In genomic region chr12:103859584-103859983, GRCm38 (mm10) we compare ENCODE assay signal across 24 mouse cellular contexts. TPM values are rescaled to one million over a fixed set of nuclear protein-coding genes. Genes with fewer than 3 reads are reported as not detected.
"Had no signal": no experiment of that assay in that cellular context is flagged by ENCODE, and none has a peak within 500 bp of the region (broad histone marks: within the 10 kb centered on the region; RNA-seq: fewer than 3 reads in every experiment).

No protein-coding gene starts in this region.

RNA-seq across cellular contexts. Expression of gene Serpina1a, which starts 3.8 kb away (rescaled TPM):
- total RNA-seq: heart, postnatal 10 days; heart, postnatal 14 days; heart, postnatal 25 days; heart, postnatal 36 days; hematopoietic stem cell, adult 5-6 weeks; hindbrain, postnatal 0 days; layer of hippocampus, adult 18-20 months; layer of hippocampus, adult 2 months; layer of hippocampus, adult 8-10 months; layer of hippocampus, postnatal 10 days; layer of hippocampus, postnatal 14 days; layer of hippocampus, postnatal 25 days; layer of hippocampus, postnatal 36 days; left cerebral cortex, adult 18-20 months had no signal
- polyA plus RNA-seq: hindbrain, embryonic 10.5 days; hindbrain, embryonic 11.5 days; hindbrain, embryonic 12.5 days; hindbrain, embryonic 13.5 days; hindbrain, embryonic 14.5 days; hindbrain, embryonic 16.5 days; hindbrain, postnatal 0 days; inflammation-experienced regulatory T-cells, adult 6 months had no signal

RNA-seq across cellular contexts. Expression of gene Serpina1b, which starts 29.4 kb away (rescaled TPM):
- total RNA-seq: heart, postnatal 25 days; hematopoietic stem cell, adult 5-6 weeks; hindbrain, postnatal 0 days; layer of hippocampus, adult 18-20 months; layer of hippocampus, adult 2 months; layer of hippocampus, adult 8-10 months; layer of hippocampus, postnatal 10 days; layer of hippocampus, postnatal 14 days; layer of hippocampus, postnatal 25 days; layer of hippocampus, postnatal 36 days; left cerebral cortex, adult 18-20 months had no signal
- polyA plus RNA-seq: heart, embryonic 14.5 days; hindbrain, embryonic 10.5 days; hindbrain, embryonic 11.5 days; hindbrain, embryonic 12.5 days; hindbrain, embryonic 13.5 days; hindbrain, embryonic 14.5 days; hindbrain, embryonic 16.5 days; hindbrain, postnatal 0 days; inflammation-experienced regulatory T-cells, adult 6 months had no signal

RNA-seq across cellular contexts. Expression of gene Serpina1c, which starts 45.1 kb away (rescaled TPM):
- total RNA-seq: heart, postnatal 10 days; heart, postnatal 14 days; heart, postnatal 25 days; heart, postnatal 36 days; heart, postnatal 4 days; hematopoietic stem cell, adult 5-6 weeks; hindbrain, postnatal 0 days; layer of hippocampus, adult 18-20 months; layer of hippocampus, adult 2 months; layer of hippocampus, adult 8-10 months; layer of hippocampus, postnatal 10 days; layer of hippocampus, postnatal 14 days; layer of hippocampus, postnatal 25 days; layer of hippocampus, postnatal 36 days; left cerebral cortex, adult 18-20 months had no signal
- polyA plus RNA-seq: heart, embryonic 14.5 days; heart, postnatal 0 days; hindbrain, embryonic 10.5 days; hindbrain, embryonic 11.5 days; hindbrain, embryonic 12.5 days; hindbrain, embryonic 13.5 days; hindbrain, embryonic 14.5 days; hindbrain, embryonic 16.5 days; hindbrain, postnatal 0 days; inflammation-experienced regulatory T-cells, adult 6 months had no signal
